Mouse (Mus musculus) kidney, adult 18-20 months (tissue): ENCODE measurements at regions not wholly inside any gene's neighbourhood (a gene's known extent, or its start where the extent isn't known, plus 50 kb on each side); places are given as distances from the start of the nearest gene placed in this dataset.

Experiments
- DNase-seq: peaks from one replicate; pipeline ENCODE4 v3.0.0; 2021

DNA sequence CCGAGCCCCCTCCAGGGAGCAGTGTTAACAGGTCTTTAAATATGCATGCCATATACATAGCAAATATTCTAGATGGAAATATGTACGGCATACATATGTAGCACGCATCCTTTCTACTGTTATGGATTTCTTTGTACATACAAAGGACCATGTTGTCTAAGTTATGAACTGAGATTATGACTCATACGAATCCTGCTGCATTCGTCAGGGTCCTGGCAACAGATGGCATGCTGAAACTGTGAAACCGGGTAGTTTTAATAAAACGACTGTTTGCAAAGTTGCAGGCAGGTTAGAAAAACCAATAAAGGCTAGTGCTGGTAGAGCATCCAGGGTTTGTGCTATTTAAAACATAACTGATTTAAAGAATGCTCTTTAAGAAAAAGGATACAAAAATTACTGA lies 88.8 kb upstream of the Tlk1 start:
- DNase-seq = no peak

DNA sequence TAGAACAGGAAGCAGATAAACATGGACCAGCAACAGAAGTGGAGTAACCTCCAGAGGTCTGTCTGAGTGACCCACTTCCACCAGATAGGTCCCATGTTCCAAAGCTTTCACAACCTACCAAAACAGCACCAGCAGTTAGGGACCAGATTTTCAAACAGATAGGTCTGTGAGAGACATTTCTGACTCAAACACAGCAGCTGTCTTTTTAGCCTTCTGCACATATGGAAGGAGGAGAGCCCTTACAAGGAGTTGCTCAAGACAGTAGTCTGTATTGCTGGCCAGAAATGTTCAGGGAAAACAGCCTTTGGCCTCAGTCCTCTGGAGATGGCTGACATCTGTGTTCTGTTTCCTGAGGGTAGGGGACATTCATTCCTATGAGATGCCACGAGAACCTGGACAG lies 83.9 kb upstream of the Tlk1 start:
- DNase-seq = no peak

DNA sequence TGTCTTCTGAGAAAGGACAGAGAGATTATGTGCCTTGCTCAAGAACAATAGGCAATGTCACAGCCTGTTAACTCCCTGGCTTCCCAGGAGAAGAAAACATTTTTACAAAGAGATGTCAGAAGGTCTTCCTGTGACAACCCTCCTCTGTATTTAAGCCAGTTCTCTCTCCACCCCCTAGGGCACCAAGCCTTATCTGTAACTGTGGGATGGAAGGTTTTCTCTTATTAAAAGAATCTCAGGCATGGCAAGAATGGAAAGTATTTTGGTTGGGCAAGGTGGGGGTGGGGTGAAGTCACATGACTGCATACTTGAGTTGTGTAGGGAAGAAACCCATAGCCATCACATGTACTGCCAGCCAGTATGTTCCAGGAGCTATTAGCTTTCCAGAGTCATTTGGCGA lies 83.1 kb upstream of the Tlk1 start:
- DNase-seq = no peak

DNA sequence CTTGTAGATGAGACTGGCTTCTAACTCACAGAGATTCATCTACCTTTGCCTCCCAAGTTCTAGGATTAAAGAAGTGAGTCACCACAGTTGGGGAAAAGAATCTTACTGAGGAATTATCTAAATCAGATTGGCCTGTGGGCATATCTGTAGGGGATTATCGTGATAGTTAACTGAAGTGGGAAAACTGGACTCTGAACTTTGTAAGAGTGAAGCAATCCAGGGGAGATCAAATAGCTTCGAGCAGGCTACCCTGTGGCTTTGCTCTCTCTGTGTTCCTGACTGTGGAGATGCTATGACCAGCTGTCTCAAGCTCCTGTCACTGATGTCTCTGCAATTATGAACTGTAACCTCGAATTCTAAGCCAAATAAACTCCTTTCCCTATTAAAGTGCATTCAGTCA lies 80.7 kb upstream of the Tlk1 start:
- DNase-seq = no peak

DNA sequence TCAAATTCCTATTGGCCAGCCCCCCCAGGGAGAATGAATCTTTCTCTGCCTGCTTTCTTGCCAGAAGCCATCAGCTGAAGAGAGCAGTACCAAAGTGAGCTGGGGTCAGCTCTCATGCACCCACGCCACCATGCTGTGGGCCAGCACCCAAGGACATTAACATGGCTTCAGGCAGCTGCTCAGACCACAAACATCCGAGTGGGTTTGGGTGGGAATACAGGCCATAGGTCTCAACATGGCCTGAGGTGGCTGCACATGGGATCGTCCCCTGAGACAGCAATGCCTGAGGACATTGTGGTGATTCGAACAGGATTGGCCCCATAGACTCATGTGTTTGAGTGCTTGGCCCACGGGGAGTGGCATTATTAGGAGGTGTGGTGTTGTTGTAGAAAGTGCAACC lies 78.9 kb upstream of the Tlk1 start:
- no peak for DNase-seq

DNA sequence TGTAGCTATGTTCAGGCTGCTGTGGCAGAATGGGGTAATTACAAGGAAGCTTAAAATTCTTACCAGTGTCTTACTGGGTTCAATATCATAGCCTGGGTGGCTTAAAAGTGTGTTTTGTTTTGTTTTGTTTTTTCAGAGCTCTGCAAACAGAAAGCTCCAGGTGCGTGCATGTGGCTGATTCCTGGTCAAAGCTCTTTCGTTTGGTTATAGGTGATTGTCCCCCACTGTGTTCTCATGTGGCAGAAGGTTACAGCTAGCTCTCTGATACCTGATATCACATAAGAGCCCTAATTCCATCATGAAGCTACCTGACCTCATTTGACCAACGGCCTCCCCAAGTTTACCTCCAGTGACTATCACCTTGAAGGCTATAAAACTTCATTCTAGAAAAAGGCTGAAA lies 76.7 kb upstream of the Tlk1 start:
- no peak for DNase-seq

DNA sequence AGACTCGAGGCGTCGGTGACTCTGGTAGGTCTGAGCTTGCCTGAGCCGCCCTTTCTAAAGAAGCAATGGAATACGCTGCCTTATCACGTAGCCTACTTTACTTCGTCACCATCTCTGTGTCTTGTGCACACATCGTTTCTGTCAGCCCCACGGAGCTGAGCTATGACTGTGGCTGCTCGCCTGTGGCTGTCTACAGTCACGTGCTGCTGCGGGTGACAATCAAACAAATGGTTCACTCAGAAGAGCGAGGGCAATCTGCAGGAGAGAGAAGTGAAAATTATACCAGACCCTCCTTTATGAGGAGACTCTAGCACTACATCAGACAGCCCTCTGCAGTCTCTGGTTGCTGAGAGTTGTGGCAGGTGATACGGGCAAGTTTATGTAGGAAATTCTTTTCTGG lies 76.0 kb upstream of the Tlk1 start:
- peak; percentile 32 for DNase-seq

DNA sequence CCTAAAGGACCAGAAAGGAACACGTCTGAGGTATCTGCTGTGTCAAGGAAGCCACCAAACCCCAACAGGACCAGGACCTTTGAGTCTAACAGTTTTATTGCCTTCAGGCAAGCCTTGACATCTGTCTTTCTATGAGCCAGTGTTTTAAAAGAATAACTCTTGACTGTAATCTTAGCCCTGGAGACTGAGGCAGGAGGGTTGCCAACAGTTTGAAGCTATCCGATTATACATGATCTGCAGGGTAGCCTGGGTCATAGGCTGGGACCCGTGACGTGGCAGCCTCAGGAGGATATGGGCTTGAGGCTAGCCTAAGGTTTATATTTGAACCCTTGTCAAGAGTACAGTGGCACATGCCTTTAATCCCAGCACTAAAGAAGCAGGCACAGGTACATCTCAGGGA lies 73.5 kb upstream of the Tlk1 start:
- no peak for DNase-seq

DNA sequence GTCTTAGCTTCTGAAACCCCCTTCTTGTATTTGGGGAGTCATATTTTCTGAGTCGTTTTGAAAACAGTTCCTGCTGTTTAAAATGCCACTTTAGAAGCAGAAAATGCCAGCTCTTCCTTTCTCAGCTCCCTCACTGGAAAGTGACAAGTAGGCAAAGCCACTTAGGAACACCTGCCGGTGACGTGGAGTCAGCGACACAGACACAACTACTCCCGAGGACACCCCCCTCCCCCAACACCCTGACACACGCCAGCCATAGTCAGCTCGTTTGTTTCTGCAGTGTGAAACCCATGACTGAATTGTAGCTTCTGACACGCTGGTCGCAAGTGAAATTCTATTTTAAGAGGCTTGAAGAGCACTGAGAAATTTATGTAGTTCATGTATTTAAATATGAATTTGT lies 72.9 kb upstream of the Tlk1 start:
- no peak for DNase-seq

DNA sequence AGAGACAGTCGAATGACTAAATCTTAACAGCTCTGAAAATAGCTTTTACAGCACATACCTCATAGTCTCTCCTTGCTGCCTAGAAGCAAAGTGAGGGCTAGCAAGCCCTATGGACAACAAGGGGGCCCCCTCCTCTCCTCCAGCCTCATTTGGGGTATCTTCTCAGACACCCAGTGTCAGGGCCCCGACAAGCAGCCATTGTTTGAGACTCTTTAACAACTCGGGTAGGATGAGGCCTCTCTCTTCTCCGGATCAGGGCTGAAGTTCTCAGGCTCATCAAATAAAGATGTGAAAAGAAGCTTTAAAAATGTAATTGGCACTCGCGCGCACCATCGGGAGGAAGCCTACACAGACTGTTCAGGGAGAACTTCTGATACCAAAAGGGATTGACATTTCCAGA lies 71.8 kb upstream of the Tlk1 start:
- DNase-seq = no peak

DNA sequence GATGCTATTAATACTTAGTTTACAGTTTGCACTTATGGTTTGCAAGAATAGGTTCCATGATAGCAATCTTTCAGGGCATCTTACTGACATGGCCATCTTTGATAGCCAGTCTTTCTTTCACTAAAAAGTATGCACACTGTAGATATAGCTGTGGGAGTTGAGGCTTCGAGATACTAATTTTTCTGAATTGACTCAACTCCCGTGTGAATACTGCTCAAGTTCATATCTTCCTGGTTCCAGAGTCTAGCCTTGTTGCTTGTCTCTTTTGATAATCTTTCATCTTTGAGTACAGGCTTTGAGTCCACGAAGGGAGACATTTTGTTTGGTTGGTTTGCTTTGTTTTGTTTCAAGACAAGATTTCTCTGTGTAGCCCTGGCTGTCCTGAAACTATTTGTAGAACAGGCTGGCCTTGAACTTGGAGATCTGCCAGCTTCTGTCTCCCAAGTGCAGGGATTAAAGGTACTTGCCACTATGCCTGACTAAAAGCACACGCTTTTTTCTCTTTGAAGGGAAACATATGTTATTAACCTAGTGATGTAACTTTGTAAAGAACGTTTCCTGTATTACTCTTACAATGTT lies 64.1 kb upstream of the Tlk1 start:
- DNase-seq = no peak

DNA sequence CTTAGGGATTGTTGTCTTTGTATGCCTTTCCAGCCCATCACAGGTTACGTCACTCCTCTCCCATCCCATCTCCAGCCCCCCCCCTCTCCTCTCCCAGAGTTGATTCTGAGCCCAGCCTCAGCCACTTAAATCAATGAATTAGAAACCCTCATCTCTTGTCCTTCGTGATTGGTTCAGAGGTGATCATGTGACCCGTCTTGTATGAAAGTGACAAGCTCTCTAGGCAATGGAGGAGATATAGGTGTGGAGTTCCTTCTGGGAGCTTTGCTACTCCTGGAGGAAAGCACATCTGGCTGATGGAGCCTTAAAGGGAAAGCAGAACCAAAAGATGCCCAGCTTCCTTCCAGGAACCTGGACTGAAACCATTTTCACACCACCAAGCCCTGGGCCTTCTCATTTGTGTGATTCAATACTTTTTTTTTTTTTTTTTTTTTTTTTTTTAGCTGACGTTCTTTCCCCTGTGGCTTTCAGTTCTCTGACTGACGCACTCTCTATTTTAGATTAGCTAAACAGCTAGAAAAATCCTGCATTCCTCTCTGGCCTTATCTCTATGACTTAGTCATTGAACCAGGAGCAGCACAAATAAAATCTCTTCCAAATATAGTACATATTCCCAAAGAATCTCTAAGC lies 63.4 kb upstream of the Tlk1 start:
- no peak for DNase-seq

DNA sequence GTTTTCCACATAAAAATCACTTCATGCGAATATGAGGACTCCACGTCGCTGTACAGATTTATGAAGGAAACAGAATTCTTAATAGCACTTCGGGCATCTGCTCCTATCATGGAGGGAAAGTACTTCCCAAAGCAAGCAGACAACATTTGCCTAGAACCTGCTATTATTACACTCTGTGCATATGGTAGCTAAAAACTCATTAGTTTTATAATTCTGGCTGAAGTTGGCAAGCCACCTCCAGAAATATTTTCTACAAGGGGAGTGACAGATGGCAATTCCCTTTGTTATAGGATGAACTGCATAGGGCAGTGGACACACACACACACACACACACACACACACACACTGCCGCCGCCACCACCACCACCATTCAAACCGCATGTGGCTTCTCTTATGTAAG lies 61.3 kb upstream of the Tlk1 start:
- no peak for DNase-seq

DNA sequence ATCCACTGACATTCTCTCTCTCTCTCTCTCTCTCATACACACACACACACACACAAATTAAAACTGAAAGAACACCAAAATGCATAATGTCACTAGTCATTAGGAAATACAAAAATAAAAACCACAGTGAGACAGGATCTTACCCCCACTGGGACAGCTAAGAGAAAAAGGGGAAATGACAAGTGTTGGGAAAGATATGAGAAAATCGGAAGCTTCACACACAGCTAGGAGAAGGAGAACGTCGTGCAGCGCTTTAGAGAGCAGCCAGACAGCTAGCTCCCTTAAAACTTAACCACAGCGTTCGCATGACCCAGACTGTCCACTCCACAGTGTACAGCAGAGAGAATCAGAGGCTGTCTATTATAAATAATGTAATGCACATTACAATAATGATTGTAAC lies 60.1 kb upstream of the Tlk1 start:
- no peak for DNase-seq

DNA sequence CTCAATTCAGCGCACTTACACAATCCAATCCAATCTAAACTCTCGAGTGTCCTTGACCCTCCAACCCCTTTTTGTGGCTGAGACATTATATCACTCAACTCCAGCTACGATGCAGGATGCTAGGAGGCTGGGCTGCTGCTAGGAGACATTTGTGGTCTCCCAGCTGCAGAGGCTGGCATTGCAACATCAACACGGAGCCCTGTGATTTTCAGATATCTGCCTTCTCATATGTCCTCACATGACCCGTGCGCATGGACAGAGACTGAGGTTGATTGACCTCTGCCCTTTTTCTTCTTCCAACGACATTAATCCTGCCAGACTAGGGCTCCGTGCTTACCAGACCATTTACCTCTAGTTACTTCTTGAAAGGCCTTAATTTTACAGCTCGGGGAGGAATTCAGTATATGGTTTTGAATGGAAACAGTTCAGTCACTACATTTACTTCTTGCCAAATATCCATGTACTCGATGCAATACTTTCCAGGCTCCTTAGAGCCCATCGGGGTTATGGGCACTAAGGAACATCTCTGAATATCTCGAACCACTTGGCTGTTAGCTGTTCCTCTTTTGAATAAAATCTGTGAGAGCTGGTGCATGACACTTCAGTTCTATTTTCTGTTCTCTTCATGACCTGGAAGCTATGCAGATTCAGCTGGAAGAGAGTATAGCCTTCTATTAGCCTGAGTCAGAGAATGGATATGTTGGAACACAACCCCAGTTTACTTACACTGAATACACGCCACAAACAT lies 52.0 kb upstream of the Tlk1 start:
- peak; percentile 42 for DNase-seq

DNA sequence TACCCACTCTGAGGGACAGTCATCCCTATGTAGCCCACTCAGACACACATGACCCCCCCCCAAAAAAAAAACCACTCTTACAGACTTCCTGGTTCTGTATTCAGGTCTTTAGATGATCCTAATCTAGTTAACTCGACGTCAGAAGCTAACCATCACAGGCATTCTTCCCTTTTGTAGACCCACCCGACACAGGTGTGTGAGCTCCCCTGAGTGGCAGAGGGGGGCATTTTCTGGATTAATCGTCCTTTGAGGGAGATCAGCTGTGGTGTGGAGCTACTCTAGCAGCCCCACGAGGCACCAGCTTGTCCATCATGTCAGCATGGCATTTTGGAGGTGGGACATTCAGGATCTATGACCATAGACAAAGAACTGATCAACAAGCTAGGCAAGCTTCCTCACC lies 50.7 kb upstream of the Tlk1 start:
- no peak for DNase-seq
